Mouse (Mus musculus) heart, adult 9 months (tissue): Measurements from ENCODE around the gene Cdc42ep1.

ENCODE experiments used
- DNase-seq, 2 experiments: peaks; one replicate each; pipeline ENCODE4 v3.0.0; 2022; ENCODE audit warnings: low spot score in 2 of 2

Cdc42ep1 gene

DNA sequence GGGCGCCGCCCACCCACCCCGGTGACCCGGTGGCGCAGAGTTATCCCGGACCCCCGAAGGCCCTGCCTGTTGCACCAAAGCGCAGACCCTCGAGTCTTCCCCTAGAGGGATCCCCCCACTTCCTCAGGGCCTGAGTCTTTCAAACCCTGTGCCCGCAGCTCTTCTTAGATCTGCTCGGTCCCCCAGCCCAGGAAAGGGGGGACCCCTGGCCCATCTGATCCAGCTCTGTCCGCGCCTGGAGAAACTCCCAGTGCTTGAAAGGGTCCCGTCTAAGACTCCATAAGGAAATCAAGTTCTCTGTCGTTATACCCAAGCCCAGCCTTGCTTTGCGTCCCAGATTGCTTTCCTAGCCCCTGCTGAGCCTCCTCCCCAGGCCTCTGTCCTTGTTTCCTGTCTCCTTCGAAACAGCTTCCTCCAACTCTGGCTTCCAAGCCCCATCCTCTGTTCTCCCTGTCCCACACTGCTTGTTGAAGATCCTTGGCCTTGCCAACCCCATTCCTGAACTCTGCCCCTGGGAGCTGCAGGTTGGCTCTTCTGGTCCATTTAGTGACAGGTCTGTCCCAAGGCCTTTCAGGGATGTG, 35.5 kb downstream of the Cdc42ep1 start:
- DNase-seq: peak; percentile 37 to 56

DNA sequence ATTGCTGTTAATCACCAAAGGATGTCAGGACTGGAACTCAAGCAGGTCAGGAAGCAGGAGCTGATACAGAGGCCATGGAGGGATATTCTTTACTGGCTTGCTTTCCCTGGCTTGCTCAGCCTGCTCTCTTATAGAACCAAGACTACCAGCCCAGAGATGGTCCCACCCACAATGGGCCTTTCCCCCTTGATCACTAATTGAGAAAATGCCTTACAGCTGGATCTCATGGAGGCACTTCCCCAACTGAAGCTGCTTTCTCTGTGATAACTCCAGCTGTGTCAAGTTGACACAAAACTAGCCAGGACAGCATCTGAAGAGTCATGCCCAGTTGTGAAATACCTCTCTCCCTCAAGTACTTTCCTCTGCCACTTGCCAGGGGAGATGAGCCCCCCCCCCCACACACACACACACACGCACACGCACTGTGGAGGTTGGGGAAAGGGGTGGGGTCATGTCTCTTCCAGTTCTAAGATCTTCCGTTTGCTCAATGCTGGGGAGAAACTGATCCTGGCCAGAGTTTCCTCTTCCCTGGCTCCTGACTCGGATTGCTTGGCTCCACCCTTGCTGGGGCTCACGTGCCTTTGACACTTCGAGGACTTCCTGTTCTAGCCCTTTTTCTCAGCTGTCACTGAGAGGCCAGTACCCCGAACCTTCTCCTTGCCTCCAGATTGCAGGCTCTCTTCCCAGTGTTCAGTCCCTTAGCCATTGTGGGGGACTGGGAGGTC, 36.5 kb downstream of the Cdc42ep1 start:
- DNase-seq: peak in 1 of 2 experiments; percentile 53

DNA sequence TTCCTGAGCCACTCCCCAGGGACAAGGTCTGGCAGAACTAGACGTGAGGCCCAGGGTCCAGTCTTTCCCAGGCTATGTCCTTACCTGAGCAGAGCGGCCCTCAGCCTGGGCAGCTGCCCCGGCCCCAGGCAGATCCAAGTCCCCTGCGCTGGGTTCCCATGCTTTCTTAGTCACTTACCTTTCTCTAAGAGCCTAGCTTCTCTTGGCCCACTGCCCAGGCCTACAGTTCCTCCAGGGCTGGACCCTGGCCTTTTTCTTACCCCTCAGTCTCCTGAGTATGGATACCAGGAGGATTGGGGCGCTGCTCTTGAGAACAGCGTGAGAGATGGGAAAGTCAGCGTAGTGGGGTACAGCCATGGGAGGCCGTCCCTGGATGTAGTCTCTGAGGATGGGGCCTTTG, 38.0 kb downstream of the Cdc42ep1 start:
- no peak for DNase-seq

DNA sequence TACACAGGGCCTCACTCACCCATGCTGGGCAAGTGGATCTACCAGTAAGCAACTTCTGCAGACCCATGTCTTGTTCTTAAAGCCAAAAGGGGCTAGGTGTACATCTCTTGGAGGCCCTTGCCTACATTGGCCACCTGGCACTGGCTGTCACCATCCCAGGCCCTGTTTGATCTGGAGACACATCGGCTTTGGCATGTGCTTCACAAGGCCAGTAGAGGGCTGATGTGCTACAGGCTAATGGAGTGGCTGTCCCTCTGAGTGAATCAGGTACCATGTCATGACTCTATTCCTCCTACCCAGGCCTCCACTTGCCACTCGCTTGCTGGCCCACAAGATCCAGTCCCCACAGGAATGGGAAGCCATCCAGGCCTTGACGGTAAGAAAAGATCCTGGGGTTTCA, 39.4 kb downstream of the Cdc42ep1 start:
- DNase-seq: no peak

DNA sequence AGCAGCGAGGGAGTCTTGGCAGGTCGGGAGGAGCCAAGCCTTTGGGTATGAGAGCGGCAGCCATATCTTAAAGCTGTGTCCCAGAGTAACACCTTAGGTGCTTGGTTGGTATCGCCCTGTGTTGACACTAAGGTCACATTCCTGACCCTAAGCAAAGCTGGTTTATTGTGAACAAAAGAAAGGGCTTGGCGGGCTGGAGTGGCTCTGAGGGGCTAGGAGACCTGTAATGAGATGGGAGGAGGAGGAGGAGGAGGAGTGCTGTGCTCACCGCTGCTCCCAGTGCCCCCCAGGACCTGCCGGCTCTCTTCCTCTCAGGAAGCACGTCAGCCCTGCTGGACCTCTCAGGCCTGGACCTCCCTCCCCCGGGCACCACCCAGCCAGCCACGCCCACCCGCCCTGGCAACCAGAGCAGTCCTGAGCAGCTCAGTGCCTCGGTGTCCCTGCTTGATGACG, 47.0 kb downstream of the Cdc42ep1 start:
- no peak for DNase-seq

DNA sequence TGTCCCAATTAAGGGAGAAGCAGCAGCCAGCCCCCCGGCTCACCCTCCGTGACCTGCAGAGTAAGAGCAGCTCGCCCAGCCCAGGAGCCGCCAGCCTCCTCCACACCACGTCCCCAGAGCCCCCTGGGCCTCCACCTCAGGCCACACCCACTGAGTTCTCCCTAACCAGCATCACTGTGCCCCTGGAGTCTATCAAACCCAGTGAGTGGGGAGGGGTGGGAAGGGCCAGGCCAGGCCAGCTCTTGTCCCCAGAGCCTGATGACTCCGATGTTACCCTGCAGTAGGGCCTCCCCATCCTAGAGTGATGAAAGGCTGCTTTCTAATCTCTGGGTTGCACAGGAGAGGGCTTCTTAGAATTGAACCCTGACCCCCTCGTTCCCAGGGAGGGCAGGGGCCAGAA, 50.0 kb downstream of the Cdc42ep1 start:
- DNase-seq: no peak

DNA sequence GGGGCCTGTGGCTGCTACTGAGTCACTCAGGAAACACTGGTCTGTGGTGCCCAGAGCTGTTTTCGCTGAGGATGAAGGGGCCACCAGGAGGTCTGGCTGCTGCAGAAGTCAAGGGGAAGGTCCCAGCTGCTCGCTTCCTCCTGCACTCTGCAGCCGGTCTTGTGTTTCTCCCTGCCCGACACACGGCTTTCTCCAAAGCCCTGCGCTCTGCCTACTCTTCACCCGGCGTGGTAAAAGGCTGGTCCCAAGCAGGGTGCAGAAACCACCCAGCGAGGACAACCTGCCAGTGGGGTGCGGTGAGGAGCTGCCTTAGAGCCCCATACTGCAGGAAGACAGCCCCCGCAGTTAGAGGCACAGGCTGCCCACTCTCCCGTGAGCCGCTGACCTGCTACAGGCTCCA, 52.3 kb downstream of the Cdc42ep1 start:
- DNase-seq: no peak

DNA sequence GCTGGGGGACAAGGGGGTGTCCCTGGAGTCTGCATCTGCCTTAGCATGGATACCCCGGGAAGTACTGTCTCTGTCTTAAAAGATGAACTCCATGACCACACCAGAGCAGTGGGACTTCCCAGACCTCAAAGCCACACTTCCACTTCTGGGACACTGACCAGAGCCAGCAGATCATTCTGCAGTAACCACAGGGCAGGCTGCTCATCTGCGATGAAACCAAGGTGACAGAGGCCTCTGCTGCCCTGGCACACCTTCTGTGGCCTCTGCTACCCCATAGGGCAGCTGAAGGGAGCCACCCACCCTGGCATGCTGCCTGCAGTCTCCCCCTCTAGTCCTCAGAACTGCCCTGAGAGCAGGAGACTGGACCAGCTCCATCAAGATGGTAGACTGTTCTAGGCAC, 53.3 kb downstream of the Cdc42ep1 start:
- no peak for DNase-seq

DNA sequence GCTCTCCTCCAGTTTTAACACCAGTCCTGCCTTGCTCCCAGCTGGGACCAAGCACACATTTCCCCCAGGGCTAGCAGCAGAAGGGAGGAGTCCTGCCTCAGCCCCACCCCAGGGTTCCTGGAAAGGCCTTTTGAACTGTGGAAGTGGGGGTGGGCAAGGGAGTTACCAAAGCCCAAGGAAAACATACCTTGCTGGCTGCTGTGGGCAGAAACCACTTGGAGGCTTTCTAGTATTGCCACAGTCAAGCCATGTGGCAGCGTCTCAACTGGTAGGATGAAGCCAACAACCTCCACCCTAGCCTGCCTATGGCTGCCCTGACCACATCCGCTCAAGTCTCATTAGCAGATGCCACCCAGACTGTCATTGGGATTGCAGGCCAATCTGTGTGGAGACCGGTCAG, 53.7 kb downstream of the Cdc42ep1 start:
- DNase-seq: no peak

DNA sequence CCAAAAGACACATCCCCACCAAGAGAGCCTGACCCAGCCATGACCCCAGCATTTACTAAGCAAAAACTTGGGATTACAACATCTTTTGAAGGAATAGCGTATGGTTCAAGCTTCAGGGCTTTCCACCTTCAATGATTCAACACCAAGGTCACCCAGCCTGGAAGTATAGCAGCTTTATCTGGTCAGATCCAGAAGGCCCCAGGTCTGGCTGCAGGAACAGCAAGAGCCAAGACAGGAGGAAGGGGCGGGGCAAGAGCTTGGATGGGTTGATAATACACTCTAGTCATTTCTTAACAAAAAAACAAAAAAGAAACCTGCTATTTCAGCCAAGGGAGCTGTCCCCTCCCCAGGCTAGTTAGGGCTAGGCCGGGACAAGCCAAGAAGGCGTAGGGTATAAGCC, 55.1 kb downstream of the Cdc42ep1 start:
- no peak for DNase-seq

DNA sequence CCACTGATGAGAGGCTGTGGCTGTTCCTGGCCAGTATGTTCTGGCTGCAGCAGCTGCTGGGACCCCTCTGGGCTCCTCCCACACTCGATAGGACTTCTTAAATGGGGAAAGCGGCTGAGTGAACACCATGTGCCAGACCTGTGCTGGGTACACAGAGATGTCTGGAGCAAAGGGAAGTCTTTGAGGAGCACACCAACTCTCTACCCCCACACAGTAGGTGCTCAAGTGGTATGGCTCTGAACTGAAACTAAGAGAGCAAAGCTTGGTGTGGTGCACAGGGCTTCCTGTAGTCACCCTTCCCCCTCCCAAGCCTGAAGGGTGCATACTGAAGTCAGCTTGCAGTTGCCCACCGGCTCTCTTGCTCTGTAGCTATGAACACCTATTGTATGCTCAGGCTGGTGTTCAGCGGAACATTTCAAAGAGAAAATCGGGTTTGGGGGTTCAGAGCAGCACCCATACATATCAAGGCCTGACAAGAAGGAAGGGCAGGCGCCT, 56.1 kb downstream of the Cdc42ep1 start:
- DNase-seq: no peak

DNA sequence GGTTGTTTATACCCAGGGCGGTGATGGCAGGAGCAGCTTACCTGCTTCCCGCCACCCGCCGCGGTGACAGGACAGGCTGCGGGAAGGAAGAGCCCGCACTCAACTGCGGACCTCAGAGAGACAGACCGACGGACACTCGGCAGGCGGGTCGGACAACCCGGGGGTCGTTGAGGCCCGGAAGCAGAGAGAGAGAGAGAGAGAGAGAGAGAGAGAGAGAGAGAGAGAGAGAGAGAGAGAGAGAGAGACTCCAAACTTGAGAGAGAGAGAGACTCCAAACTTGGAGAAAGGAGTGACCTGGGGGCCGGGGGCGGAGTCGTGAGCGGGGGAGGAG, 57.0 kb downstream of the Cdc42ep1 start, which contains the start of gene Gm49510:
TSS of gene Gm49510 (plus strand) at position 259 of the 331 bp plus-strand sequence.
- DNase-seq: no peak

DNA sequence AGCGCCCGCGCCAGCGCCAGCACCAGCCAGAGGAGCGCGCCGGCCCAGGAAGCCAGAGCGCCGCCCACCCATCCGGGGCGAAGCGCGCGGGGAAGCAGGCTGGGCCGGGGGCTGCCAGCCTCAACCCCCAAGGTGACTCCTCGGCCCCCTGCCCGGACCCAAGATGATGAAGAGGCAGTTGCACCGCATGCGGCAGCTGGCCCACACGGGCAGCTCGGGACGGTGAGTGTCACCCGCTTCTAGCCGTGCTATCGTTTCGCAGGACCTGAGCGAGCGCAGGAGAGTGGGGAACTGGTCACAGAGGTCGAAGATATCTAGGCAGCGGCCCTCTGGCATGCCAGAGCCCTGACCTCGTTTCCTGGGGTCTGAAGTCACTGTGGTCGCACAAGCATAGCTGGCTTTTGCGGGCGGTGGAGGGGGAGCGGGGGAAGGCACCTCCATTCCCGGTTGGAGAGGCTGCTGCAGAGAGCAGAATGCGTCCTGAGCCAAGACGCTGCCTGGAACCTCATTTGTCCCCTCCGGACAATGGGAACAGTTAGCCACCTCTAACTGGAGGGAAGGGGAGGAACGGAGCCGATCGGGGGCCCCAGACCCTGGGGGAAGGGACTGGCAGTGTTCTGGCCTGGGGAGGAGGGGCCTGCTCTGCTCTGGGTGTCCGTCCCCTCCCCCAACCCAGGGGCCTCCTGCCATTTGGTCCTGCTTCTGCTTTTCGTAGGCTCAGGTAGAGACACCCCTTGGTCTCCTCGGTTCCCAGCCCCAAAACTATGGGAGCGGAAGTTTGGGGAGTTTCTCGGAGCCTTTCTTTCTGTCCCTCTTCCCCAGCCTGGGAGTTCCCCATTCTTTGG, 57.5 kb downstream of the Cdc42ep1 start, which contains the start of gene Sh3bp1:
TSS of gene Sh3bp1 (plus strand) at position 29 of the 845 bp plus-strand sequence.
- peak; percentile 60 to 65 for DNase-seq
